Mouse (Mus musculus) ovary, adult 18-20 months (tissue): ENCODE results near the gene Slc4a11.

Experiments used
- DNase-seq: peaks from one replicate; pipeline ENCODE4 v3.0.0; 2022; ENCODE audit warnings: low spot score, mixed read lengths

Gene Slc4a11

DNA sequence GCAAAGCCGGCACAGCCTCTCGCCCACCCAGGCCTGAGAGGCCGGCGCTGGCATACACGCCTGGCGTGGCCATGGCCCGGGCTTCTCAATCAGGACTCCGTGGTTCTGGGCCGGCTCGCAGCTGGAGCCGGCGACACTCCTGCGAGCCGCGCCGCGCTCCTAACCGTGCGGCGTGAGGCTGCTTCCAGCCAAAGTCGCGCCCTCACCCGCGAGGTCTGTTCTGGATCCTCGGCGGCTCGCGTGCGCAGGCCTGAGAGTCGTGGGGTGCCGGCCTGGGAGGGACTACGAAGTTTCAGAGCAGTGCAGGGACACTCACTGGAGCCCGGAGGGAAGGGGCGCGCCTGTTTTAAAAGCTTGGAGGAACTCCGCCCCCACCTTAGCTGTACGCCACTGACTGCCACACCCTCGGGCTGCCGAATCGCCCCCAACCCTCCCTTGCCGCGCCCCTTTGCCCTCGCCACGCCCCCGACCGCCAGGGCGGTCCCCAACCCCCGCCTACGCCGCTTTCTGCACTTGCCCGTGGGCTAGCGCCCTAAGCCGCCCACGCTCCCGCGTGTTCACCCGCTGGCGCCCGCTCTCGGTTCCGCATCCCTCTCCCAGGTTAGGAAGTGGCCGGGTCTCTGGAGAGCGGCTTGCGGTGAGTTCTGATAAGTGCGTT lies at the start of gene Slc4a11:
TSS of gene Slc4a11 (minus strand) at position 367 of the 658 bp plus-strand sequence.
- DNase-seq: peak; percentile 81

DNA sequence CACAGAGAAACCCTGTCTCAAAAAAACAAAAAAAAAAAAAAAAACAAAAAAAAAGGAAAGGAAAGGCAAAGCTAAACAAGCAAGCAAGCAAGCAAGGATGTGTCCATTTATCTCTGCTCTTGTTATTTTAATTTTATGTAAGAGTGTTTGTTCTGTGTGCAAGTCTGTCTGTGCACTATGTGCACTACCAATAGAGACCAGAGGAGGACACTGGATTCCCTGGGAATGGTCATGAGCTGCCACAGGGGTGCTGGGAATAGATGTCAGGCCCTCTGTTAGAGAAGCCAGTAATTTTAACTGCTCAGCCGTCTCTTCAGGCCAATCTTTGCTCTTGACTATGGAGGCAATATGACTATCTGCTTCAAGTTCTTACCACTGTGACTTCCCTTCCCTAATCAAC lies 46.3 kb upstream of the Slc4a11 start:
- DNase-seq: no peak

DNA sequence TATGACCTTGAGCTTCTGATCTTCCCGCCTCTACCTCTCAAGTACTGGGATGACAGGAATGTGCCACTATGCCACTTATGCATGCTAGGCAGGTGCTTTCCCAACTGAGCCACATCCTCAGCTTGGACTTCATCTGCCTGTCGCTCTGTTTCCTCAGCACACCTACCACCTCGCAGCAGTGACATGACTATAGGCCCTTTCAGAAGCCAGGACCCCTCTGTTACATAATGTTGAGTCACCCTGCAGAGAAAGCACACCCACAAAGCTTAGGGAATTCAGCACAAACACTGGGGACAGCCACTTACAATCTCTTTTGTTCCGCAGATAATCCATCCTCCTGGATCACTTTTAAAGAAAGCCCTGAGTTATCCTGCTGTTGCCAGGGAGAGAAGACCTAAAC lies 42.8 kb upstream of the Slc4a11 start:
- no peak for DNase-seq

DNA sequence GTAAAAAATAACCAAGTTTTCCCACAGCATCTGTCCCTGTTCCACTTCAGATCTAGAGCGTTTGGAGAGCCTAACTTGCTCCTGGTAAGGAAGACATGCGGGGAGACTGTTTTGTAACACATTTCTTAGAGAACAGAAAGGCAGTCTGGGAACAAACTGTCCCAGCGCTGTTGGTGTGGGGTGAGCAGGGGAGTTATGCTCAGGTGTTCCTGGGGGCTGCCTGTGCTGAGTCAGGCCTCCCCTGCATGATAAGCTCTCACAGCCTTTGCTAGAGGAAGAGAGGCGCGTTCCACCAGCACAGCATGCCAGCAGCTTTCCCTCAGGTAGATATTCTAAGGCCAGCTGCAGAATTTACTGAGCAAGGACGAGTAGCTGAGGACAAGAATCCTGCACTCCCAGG lies 40.7 kb upstream of the Slc4a11 start:
- DNase-seq: no peak

DNA sequence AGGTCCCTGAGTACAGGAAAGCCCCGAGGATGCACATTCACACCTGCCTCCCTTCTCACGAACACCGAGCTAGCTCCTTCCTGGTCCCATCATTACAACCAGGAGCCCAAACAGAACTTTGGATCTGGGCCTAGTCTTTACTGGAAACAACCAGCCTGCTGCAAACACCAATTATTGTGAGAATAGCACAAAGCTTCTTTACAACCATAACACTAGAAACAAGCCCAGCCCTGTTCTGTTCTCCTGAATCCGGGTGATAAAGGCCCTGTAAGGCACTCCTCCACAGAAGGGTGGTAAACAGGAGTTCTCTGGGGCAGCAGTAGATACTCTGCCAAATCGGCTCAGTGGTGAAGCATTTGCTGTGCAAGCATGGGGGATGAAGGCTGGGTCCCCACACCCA lies 38.0 kb upstream of the Slc4a11 start:
- DNase-seq: no peak

DNA sequence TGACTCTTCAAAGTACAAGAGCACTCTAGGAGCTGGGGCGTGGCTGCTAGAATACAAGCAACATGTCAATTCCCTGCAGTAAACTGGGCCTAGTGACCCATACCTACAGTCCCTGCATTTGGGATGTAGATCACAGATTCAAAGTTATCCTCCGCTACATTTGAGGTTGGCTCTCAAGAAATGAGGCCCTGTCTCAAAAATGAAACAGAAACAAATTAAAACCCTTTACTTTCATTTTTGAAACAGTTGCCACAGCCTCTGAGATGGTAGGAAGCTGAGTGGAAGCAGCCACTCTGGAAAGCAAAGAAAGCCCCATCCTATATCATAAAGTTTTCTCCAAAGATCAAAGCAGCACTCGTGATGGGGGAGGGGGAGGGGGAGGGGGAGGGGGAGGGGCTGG lies 36.1 kb upstream of the Slc4a11 start:
- no peak for DNase-seq

DNA sequence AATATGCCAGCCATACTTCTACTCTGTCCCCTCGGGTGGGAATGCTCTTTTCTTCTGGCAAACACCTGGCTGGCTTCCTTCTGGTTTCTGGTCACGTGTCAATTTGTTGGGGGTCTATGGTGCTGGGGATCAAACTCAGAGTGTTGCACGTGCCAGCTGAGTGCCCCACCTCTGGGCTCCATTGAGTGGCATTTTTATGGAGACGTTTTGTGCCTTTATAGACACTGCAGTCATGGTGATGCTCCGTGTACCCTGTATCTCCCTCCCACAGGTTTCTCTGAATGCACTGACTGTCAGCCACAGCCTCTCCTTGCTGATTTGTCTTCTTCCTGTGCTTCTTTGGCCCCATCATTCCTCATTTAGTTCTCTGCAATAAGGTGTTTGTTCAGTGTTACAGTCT lies 34.5 kb upstream of the Slc4a11 start:
- DNase-seq: no peak

DNA sequence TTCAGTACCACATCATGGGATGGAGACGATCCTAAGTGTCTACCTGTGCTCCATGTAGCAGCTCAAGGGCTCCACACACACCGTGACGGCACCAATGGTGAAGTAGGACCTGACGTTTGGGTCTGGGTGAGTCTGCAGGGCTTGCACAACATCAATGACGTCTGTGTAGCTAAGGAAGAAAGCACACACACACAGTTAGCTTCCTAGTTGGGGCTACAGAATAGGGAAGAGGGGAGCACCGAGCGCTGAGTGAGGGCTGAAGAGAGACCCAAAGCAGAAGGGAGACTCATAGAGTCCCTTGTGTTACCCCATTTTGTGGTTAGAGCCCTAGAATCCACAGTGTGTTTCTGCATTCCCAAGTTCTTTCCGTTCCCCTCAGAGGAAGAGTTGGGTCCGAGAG lies 33.4 kb upstream of the Slc4a11 start:
- no peak for DNase-seq

DNA sequence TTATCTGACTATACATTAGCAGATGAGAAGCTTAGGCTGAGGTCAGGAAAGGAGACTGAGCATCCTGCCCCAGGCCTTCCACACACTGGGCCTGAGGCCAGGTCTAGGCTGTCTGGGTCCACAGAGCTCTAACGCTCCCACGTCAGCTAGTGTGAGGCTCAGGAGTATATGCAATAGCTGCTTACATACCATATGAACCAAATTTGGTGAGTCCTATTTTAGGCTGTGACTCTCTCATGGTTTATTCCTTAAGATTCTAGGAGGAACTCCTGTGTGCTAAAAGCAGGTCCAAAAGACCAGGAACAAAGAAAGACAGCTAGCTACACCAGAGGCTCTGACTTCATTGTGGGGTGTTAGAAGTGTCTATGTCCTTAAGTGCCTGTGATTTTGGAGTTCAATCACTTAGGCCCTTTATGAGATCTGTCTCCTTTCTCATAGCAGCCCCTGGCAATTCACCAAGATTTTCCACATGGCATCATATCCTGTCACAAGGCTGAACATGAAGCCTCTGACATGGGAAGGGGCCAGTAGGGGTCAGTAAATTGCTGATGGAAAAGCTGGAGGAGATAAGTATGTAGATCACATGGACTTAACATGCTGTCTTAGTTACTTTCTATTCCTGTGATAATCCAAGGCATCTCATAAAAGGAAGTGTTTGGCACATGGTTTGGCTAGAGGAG lies 31.7 kb upstream of the Slc4a11 start:
- no peak for DNase-seq

DNA sequence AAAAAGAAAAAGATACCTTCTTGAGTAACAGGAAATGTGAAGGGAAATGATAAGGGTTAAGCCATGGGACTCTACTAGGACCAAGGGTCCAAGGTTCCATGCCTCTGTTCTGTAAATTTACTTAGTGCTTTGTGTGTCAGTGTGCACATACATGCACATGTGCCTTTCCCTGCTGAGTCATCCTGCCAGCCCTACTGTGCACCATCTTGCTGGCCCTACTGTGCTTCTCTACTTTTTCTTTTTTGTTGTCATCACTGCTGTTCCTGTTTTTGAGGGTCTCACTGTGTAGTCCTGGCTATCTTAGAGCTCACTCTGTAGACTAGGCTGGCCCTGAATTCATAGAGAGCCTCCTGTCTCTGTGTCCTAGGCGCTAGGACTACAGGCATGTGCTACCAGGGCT lies 30.4 kb upstream of the Slc4a11 start:
- DNase-seq: no peak

DNA sequence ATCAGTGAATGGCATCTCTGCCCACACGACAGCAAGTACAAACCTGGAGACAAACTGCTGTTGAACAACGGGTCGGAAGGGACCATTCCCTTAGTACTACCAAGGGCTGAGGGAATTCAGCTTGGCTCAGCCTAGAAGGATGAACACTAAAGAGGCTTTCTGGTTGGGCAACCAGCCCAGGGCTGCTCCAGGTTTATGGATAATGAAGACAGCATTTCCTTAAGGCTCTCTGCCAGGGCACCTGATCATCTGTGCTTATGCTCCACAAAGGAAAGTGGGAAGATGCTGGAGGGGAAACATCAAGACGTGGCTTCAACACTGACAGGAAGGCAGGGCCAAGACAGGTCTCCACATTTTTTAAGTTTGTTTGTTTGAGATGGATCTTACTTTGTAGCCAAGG lies 27.1 kb upstream of the Slc4a11 start:
- no peak for DNase-seq

DNA sequence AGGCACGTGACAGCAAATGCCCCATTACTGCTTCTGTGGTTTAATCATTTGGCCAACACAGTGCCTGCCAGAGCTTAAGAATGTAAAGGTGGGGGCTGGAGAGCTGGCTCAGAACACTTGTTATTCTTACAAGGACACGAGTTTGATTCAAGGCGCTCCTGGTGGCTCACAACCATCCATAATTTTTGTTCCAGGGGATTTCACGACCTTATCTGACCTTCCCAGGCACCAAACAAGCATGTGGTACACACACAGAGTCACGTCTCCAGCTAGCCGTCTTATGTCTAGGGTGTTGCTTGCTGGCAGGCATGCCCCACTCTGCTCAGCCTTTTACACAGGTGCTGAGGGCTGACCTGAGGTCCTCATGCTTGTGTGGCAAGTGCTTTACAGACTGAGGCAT lies 20.6 kb upstream of the Slc4a11 start:
- peak; percentile 23 for DNase-seq

DNA sequence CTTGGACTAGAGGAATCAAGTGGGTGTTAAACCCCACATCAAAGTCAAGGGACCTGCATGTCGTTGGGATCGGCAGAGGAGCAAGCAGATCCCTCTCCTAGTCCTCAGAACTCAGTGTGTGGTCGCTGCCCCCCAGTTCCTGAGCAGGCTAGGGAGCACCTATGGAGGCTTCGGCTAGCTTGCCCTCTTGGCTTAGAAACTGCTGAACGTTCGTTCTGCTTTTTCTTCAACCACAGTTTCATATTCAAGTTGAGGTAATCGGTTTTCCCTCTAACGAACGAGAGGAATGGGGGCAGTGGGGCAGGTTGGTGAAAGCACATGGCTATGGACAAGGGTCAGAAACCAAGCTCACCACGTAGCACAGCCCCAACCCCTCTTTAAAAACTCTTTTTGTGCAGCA lies 9.7 kb upstream of the Slc4a11 start:
- DNase-seq: no peak

DNA sequence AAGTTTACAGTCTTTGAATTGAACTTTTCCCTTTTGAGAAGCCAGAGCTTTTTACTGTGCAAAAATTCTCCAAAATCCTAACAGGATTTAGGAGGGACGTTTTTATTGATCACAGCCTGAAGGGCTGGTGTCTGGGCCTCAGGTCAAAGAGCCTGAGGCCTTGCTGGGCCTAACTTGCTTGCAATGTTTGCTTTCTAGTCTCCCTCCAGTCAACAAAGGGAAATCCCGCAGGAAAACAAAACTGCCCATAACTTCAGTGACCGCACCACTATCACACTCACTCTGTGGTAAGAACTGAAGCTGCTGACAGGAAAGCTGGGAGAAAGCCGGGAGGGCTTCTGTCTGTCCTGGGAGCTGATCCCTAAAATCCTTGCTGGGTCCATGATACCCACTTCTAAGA lies 9.3 kb upstream of the Slc4a11 start:
- DNase-seq: no peak

DNA sequence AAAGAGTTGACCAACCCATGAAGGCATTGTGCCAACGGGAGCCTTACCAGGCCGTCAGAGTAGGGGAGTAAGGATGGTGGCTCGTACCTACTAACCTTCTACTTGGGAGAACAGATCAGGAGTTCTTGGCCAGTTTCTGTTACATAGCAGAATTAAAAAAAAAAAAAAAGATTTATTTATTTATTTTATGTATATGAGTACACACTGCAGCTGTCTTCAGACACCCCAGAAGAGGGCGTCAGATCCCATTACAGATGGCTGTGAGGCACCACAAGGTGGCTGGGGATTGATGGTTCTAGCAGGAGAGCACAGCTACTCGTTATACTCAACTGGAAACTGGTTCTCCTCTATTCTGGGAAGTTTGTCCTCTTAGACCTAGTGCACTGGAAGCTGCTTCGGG lies 7.9 kb upstream of the Slc4a11 start:
- DNase-seq: no peak

DNA sequence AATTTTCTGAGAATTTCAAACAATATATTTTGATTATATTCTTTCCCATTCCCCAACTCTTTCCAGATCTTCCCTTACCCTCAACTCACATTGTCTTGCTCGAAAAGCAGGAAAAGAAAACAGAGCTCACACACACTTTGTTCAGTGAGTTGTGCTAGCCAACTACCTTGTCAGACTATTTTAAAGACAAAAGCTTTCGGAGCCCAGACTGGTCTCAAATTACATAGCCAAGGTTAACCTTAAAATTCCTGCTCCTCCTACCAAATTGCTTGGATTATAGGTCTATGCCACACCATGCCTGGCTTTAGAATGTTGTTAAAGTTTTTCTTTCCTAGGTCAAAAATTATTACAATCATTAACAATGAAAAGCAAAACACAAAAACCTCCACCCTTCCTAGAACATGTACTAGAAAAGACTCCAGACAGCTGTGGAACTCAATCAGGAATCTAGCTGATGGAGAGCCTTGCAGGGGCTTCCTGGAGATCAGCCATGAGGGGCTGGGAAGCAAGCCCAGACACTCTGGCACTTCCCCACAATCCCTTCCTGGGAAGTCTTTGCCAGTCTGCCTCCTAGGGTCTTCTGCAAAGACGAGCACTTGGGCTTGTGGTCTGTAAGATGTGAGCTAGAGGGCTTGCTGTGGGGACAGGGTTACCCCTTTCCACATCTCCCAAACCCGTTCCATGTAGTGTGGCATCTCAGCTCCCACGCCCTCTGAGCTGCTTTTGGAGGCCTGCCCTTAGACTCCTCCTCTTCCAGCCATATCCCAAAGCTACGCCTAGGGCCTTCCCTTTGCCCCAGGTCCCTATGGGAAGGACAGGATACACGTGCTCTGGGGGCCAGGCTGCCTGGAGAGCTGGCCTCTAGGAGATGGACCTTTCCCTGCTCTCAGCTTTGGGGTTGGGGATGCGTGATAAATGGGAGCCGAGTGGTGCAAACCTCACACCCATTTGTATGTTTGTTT lies 7.0 kb upstream of the Slc4a11 start:
- DNase-seq: no peak

DNA sequence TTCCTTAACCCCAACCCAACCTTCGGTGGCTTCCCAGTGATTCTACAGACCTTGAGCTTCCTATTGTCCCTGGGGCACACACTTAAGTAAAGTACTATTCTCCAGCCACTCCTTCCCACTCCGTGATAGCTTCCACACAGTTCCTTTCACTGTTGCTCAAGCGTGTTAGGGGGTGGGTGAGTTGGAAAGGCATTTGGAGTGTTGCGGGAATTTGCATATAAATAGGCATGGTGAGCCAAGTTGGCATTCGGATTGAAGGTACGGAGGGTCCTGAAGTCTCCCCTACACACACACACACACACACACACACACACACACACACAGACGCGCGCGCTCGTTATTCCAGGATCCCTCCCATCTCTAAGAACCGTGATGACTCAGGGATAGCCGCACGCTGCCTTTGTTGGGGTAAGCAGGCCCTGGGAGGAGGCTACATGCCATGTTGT lies 525 bp upstream of the Slc4a11 start:
- DNase-seq: no peak

DNA sequence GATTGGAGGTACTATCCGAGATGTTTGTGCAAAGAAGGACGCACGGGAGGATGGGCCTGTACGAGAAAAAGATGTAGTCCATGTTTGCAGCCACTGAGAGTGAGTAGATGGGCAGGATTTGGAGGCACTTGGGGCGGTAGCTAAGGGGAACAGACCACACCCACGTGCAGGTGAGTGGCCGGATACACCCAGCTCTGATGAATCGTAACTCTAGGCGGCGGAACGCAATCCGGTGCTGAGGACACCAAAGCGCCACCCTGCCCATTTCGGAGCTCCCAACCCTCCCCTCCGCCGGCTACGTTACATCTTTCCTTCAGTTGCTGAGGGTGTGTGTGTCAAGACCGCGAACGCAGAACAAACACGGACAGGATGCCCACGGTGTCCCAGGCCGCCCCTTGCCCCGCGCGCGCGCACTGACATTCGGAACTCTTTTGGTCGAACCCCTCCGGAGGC lies 593 bp downstream of the Slc4a11 start:
- no peak for DNase-seq

DNA sequence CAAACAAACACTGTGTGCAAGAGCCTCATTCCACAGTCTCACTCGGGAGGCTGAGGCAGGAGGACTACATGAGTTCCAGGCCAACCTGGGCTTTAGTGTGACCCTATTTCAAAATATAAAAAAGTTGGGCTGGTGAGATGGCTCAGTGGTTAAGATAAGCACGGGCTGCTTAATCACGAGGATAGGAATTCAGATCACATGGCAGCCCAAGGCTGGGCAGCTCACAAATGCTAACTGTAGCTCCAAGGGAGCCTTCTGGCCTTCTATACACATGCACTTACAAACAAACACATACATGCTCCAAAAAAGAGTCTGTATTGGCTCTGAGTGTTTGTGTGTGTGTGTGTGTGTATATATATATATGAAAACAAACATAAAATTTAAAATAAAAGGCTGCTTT lies 3.8 kb downstream of the Slc4a11 start:
- DNase-seq: no peak

DNA sequence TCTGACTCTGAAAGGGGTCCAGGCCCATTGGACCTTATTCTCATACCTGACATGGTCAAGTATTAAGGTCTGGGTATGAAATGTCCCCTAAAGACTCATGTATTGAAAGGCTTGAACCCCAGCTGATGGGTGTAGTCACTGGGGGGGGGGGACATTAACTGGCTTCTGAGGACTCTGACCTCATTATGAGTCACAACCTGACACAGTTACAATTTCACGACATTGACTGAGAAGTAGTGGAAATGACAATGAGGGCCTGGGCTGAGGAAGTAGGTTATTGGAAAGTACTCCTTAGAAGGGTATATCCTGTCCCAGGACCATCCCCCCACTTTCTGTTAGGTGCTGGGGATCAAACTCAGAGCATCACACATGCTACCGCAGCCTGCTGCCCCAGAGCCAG lies 8.3 kb downstream of the Slc4a11 start:
- DNase-seq: no peak

DNA sequence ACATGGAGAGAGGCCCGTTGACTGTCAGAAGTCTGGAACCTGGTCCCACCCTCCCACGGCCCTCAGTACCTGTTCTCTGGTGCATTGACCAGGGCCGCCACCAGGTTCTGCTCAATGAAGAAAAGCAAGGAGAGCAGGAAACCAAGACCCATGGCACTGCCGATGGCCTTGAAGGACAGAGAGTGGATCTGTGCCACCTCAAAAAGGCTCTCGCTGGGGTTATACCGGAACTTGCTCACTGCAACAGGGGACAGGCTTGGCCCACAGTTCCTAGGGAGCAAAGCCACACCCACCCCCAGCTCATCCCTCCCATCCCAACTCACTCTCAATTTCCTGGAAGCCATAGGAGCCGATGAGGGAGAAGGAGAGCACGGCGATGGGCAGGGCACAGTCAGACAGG lies 11.9 kb downstream of the Slc4a11 start:
- no peak for DNase-seq

DNA sequence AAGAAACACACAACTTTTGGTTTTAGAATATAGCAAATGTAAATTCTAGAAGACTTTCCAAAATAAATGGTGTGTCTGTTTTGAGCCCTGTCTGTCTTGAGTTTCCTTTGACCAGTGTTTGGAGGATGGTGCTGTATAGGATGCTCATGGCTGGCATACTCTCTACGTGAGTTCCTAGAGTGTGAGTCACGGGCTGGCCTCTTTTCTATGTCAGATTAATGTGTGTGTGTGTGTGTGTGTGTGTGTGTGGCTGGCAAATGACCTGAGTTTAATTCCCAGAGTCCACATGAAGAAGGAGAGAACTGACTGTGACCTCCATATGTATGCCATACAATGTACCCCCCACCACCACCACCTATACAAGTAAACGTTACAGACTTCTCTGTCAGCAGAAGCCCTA lies 15.8 kb downstream of the Slc4a11 start:
- no peak for DNase-seq

DNA sequence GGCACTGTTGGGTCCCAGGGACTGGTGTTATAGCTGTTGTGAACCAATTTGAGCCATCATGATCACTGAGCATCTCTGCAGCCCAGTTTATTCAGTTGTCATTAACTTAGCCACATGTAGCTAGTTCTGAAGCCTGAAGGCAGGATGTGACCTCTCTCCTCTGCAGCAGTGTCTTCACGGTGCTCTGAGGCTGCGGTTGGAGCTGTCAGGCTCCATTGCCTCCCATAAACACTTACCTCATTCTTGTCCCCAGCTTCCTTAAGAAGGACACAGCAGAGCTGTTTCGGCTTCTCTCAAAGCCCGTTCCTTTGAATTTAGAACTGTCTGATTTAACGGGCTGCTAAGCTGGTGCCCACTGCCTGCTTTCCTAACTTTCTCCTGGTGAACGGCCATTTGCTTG lies 17.4 kb downstream of the Slc4a11 start:
- DNase-seq: no peak
